Mouse (Mus musculus): ENCODE results near the gene Cinp.

The Cinp gene

GRCm38 (mm10) chr12:110835182-110835581 lies 53.8 kb downstream of the Cinp start:
- no peak for DNase-seq (ENCODE audit: low spot score)

GRCm38 (mm10) chr12:110830293-110831024 lies 58.5 kb downstream of the Cinp start:
- no peak for DNase-seq (ENCODE audit: low spot score)

GRCm38 (mm10) chr12:110828908-110829307 lies 60.0 kb downstream of the Cinp start:
- DNase-seq (ENCODE audit: low spot score), result no peak

Measured in yolk sac, embryonic 10.5 days (tissue).